Mouse (Mus musculus) MEL (cell line): ENCODE data around the gene Bcas3. TPM values are rescaled to one million over a fixed set of nuclear protein-coding genes. Genes with fewer than 3 reads are reported as not detected.

ENCODE experiments used
- DNase-seq: peaks from one replicate; pipeline ENCODE4 v3.0.0; 2011; ENCODE audit warnings: low read depth, low spot score
- H3K27ac ChIP-seq: 2 replicates; pipeline ENCODE4 v1.5.1; 2012; ENCODE audit warnings: low read depth, mild to moderate bottlenecking, control low read depth, low read length, moderate library complexity; ENCODE audit not compliant: control insufficient read depth
- H3K27me3 ChIP-seq, 2 experiments: fragments of 150-350 bp in 1 of 2; sonication (generic) in 1 of 2; 2 replicates each; pipeline ENCODE4 v1.6.1; 2012; ENCODE audit warnings: low read length in 2 of 2, mild to moderate bottlenecking in 2 of 2, improper control_type of control experiment in 1 of 2, moderate library complexity in 1 of 2; ENCODE audit not compliant: insufficient read depth in 2 of 2, control insufficient read depth in 1 of 2
- H3K36me3 ChIP-seq, 2 experiments: 2 replicates each; pipeline ENCODE4 v1.6.1; 2012 to 2014; ENCODE audit warnings: low read length in 2 of 2, improper control_type of control experiment in 1 of 2, inconsistent platforms in 1 of 2, mild to moderate bottlenecking in 1 of 2; ENCODE audit not compliant: insufficient read depth in 2 of 2, control insufficient read depth in 1 of 2
- H3K4me1 ChIP-seq, 2 experiments: fragments of 150-350 bp in 1 of 2; sonication (generic) in 1 of 2; 2 replicates each; pipeline ENCODE4 v1.6.1; 2012; ENCODE audit warnings: low read length in 2 of 2, improper control_type of control experiment in 1 of 2, mild to moderate bottlenecking in 1 of 2; ENCODE audit not compliant: insufficient read depth in 2 of 2, control insufficient read depth in 1 of 2
- H3K4me3 ChIP-seq, 2 experiments: fragments of 150-350 bp in 1 of 2; sonication (generic) in 1 of 2; 2 replicates each; pipeline ENCODE4 v1.5.1; 2012; ENCODE audit warnings: low read depth in 2 of 2, low read length in 2 of 2, mild to moderate bottlenecking in 2 of 2, moderate library complexity in 2 of 2, control low read depth in 1 of 2, improper control_type of control experiment in 1 of 2; ENCODE audit not compliant: control insufficient read depth in 1 of 2, insufficient read depth in 1 of 2
- H3K79me2 ChIP-seq: 2 replicates; pipeline ENCODE4 v1.6.1; 2012; ENCODE audit warnings: mild to moderate bottlenecking, low read length, moderate library complexity; ENCODE audit not compliant: control insufficient read depth, poor library complexity, insufficient read depth
- H3K9ac ChIP-seq: 2 replicates; pipeline ENCODE4 v1.6.1; 2012; ENCODE audit warnings: low read depth, mild to moderate bottlenecking, control low read depth, low read length, moderate library complexity; ENCODE audit not compliant: control insufficient read depth, poor library complexity, severe bottlenecking
- H3K9me3 ChIP-seq: fragments of 150-350 bp; sonication (generic); replicated peaks from 2 replicates; pipeline ENCODE4 v1.6.1; 2012; ENCODE audit warnings: mild to moderate bottlenecking, low read length, improper control_type of control experiment, moderate library complexity; ENCODE audit not compliant: insufficient read depth
- BHLHE40 ChIP-seq: IDR thresholded peaks from 2 replicates; pipeline ENCODE4 v1.6.1; 2012; ENCODE audit warnings: low read depth, mild to moderate bottlenecking, inconsistent platforms, low read length, improper control_type of control experiment, borderline replicate concordance
- CHD2 ChIP-seq: IDR thresholded peaks from 2 replicates; pipeline ENCODE4 v1.6.1; 2011; ENCODE audit warnings: low read length, improper control_type of control experiment
- CTCF ChIP-seq, 3 experiments: IDR thresholded peaks in 2 of 3; conservative IDR thresholded peaks in 1 of 3; 2 replicates each; pipeline ENCODE4 v1.5.1; 2011 to 2012; ENCODE audit warnings: low read length in 3 of 3, low read depth in 2 of 3, mild to moderate bottlenecking in 2 of 3, improper control_type of control experiment in 1 of 3, inconsistent platforms in 1 of 3, mixed read lengths in 1 of 3, moderate library complexity in 1 of 3; ENCODE audit not compliant: control insufficient read depth in 1 of 3, insufficient read depth in 1 of 3, poor library complexity in 1 of 3, severe bottlenecking in 1 of 3
- E2F4 ChIP-seq: IDR thresholded peaks from 2 replicates; pipeline ENCODE4 v1.6.1; 2011; ENCODE audit warnings: low read depth, low read length, improper control_type of control experiment, borderline replicate concordance
- ELF1 ChIP-seq: IDR thresholded peaks from 2 replicates; pipeline ENCODE4 v1.6.1; 2014; ENCODE audit warnings: low read depth, mild to moderate bottlenecking, inconsistent platforms, low read length, improper control_type of control experiment, moderate library complexity
- GABPA ChIP-seq: IDR thresholded peaks from 2 replicates; pipeline ENCODE4 v1.6.1; 2012; ENCODE audit warnings: low read depth, mild to moderate bottlenecking, inconsistent platforms, low read length, improper control_type of control experiment, moderate library complexity
- GATA1 ChIP-seq: IDR thresholded peaks from 2 replicates; pipeline ENCODE4 v1.6.1; 2011; ENCODE audit warnings: low read depth, low read length, improper control_type of control experiment
- HCFC1 ChIP-seq: IDR thresholded peaks from 2 replicates; pipeline ENCODE4 v1.6.1; 2012; ENCODE audit warnings: low read depth, mild to moderate bottlenecking, inconsistent platforms, low read length, improper control_type of control experiment, moderate library complexity
- JUND ChIP-seq: IDR thresholded peaks from 2 replicates; pipeline ENCODE4 v1.6.1; 2011; ENCODE audit warnings: low read depth, mild to moderate bottlenecking, improper control_type of control experiment, low read length
- KAT2A ChIP-seq: conservative IDR thresholded peaks from 2 replicates; pipeline ENCODE4 v1.6.1; 2012; ENCODE audit warnings: low read depth, low read length, improper control_type of control experiment, inconsistent platforms
- MAFK ChIP-seq: IDR thresholded peaks from 2 replicates; pipeline ENCODE4 v1.6.1; 2011; ENCODE audit warnings: low read depth, mild to moderate bottlenecking, low read length, improper control_type of control experiment, borderline replicate concordance
- MAZ ChIP-seq: IDR thresholded peaks from 2 replicates; pipeline ENCODE4 v1.6.1; 2012; ENCODE audit warnings: low read depth, mild to moderate bottlenecking, inconsistent platforms, low read length, improper control_type of control experiment
- MXI1 ChIP-seq: IDR thresholded peaks from 2 replicates; pipeline ENCODE4 v1.6.1; 2011; ENCODE audit warnings: mild to moderate bottlenecking, low read depth, low read length, improper control_type of control experiment
- MYC ChIP-seq: IDR thresholded peaks from 2 replicates; pipeline ENCODE4 v1.6.1; 2011; ENCODE audit warnings: low read depth, mild to moderate bottlenecking, low read length, improper control_type of control experiment, moderate library complexity
- NELFE ChIP-seq: IDR thresholded peaks from 2 replicates; pipeline ENCODE4 v1.6.1; 2011; ENCODE audit warnings: low read depth, low read length, improper control_type of control experiment
- NRF1 ChIP-seq: IDR thresholded peaks from 2 replicates; pipeline ENCODE4 v1.6.1; 2014; ENCODE audit warnings: low read depth, mild to moderate bottlenecking, inconsistent platforms, low read length, improper control_type of control experiment, moderate library complexity; ENCODE audit not compliant: poor library complexity, insufficient read depth, severe bottlenecking
- POLR2A ChIP-seq, 2 experiments: IDR thresholded peaks; 2 replicates each; pipeline ENCODE4 v1.6.1; 2011 to 2012; ENCODE audit warnings: low read length in 2 of 2, mild to moderate bottlenecking in 2 of 2, control low read depth in 1 of 2, improper control_type of control experiment in 1 of 2, low read depth in 1 of 2, moderate library complexity in 1 of 2; ENCODE audit not compliant: control insufficient read depth in 1 of 2, insufficient read depth in 1 of 2, poor library complexity in 1 of 2
- POLR2AphosphoS2 ChIP-seq: IDR thresholded peaks from 2 replicates; pipeline ENCODE4 v1.6.1; 2011; ENCODE audit warnings: low read length, improper control_type of control experiment
- RAD21 ChIP-seq: IDR thresholded peaks from 2 replicates; pipeline ENCODE4 v1.6.1; 2011; ENCODE audit warnings: mild to moderate bottlenecking, low read depth, low read length, improper control_type of control experiment
- RCOR1 ChIP-seq: IDR thresholded peaks from 2 replicates; pipeline ENCODE4 v1.6.1; 2012; ENCODE audit warnings: low read depth, mild to moderate bottlenecking, inconsistent platforms, low read length, improper control_type of control experiment
- SMC3 ChIP-seq: IDR thresholded peaks from 2 replicates; pipeline ENCODE4 v1.6.1; 2011; ENCODE audit warnings: low read depth, low read length, improper control_type of control experiment
- TAL1 ChIP-seq: IDR thresholded peaks from 2 replicates; pipeline ENCODE4 v1.6.1; 2012; ENCODE audit warnings: mild to moderate bottlenecking, inconsistent platforms, low read length, moderate library complexity, mixed read lengths
- TBP ChIP-seq: IDR thresholded peaks from 2 replicates; pipeline ENCODE4 v1.8.0; 2011; ENCODE audit warnings: low read depth, low read length, improper control_type of control experiment
- UBTF ChIP-seq: IDR thresholded peaks from 2 replicates; pipeline ENCODE4 v1.6.1; 2012; ENCODE audit warnings: low read depth, mild to moderate bottlenecking, inconsistent platforms, low read length, improper control_type of control experiment, moderate library complexity, borderline replicate concordance; ENCODE audit not compliant: insufficient read depth
- USF1 ChIP-seq: IDR thresholded peaks from 2 replicates; pipeline ENCODE4 v1.6.1; 2014; ENCODE audit warnings: low read depth, mild to moderate bottlenecking, inconsistent platforms, low read length, improper control_type of control experiment, moderate library complexity
- USF2 ChIP-seq, 2 experiments: IDR thresholded peaks; 2 replicates each; pipeline ENCODE4 v1.6.1; 2011 to 2012; ENCODE audit warnings: improper control_type of control experiment in 2 of 2, low read length in 2 of 2, borderline replicate concordance in 1 of 2, inconsistent platforms in 1 of 2, low read depth in 1 of 2, mild to moderate bottlenecking in 1 of 2; ENCODE audit not compliant: insufficient read depth in 1 of 2
- ZC3H11A ChIP-seq: IDR thresholded peaks from 2 replicates; pipeline ENCODE4 v1.6.1; 2012; ENCODE audit warnings: low read depth, mild to moderate bottlenecking, inconsistent platforms, low read length, improper control_type of control experiment
- ZMIZ1 ChIP-seq: IDR thresholded peaks from 2 replicates; pipeline ENCODE4 v1.6.1; 2012; ENCODE audit warnings: low read depth, mild to moderate bottlenecking, inconsistent platforms, low read length, improper control_type of control experiment, moderate library complexity
- ZNF384 ChIP-seq: IDR thresholded peaks from 2 replicates; pipeline ENCODE4 v1.6.1; 2012; ENCODE audit warnings: low read depth, mild to moderate bottlenecking, inconsistent platforms, low read length, improper control_type of control experiment
- polyA plus RNA-seq, 2 experiments: library from polyadenylated mRNA; stranded (reverse) in 1 of 2; unstranded in 1 of 2; fragments of >175 nt in 1 of 2; fragments of >200 nt in 1 of 2; gene quantifications; 2 replicates each; pipeline versions ENCODE4 v1.2.1 to v1.2.4; 2012; ENCODE audit warnings: low replicate concordance in 2 of 2, low read depth in 1 of 2; ENCODE audit not compliant: insufficient read length in 2 of 2, insufficient read depth in 1 of 2, missing spikeins in 1 of 2
- total RNA-seq: library from RNA; depleted of rRNA; stranded (reverse); fragments of 300-350 nt; gene quantifications from 2 replicates; pipeline ENCODE4 v1.2.3, GENCODE M21; 2012

Gene Bcas3
- total and polyA plus RNA-seq, 3 experiments = 8.6 to 14.7 TPM; not detected in 1

DNA sequence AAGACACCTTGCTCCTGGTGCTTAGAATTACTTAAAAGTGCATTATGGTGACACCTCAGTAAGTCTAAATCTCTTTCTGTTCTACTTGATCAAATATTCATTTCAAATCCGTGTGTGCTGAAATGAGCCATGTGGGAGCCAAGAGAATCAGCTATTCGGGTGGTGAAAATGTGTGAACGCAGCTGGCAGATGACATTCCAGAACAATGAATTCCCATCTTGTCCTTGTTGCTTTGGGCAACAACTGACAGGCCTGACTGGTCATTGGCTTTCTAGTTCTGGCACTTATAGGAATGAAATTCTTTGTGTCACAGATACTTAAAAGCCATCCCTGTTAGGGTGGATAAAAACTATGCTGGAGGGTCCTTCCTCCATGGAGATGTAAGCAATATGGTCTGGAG is 240.7 kb downstream of the Bcas3 start:
- Histone ChIP-seq H3K27me3 (no peaks in the 10 kb centered on the region), H3K4me1 (no peaks in the 10 kb centered on the region), H3K9me3 (no peaks in the 10 kb centered on the region), H3K27ac (no peak overlapping the region), H3K4me3 (no peak overlapping the region), H3K79me2 (no peaks in the 10 kb centered on the region), H3K9ac (no peak overlapping the region), H3K36me3 (no peaks in the 10 kb centered on the region; a peak in 1 of 4 replicates)
- TF ChIP-seq GATA1 = no peak
- no peak for TF ChIP-seq KAT2A
- TF ChIP-seq BHLHE40 = no peak
- TF ChIP-seq GABPA = no peak
- no peak for TF ChIP-seq ELF1
- TF ChIP-seq NELFE = no peak
- TF ChIP-seq SMC3 = no peak
- no peak for TF ChIP-seq ZC3H11A
- no peak for TF ChIP-seq ZMIZ1
- no peak for TF ChIP-seq CHD2
- TF ChIP-seq POLR2AphosphoS2 = no peak
- TF ChIP-seq NRF1 = no peak
- TF ChIP-seq RCOR1 = no peak
- no peak for TF ChIP-seq E2F4
- DNase-seq = no peak

DNA sequence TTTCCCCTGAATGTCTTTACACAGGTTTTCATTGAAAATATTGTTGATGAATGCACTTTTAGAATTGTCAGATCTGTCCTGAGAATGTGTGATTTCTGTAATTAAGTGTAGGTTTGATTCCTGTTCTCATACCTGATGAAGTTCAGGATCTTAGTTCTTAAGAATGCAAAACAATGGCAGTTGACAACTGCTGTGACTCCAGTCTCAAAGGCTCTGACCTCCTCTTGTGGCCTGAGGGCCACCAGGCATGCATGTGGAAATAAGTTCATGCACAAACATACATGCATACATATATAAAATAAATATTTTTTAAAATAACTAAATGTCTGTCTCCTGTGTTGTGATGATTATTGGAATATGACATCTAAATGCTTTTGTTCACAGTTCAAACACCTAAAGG is 246.3 kb downstream of the Bcas3 start:
- no peaks in the 10 kb centered on the region for H3K79me2 ChIP-seq
- TF ChIP-seq SMC3 = no peak
- peak; percentile 67; the same call in 1 of the 2 replicates for TF ChIP-seq ZMIZ1
- TF ChIP-seq RAD21 = no peak
- TF ChIP-seq USF1 = no peak
- no peak for TF ChIP-seq ZC3H11A
- no peak for TF ChIP-seq TBP
- no peak for TF ChIP-seq KAT2A
- TF ChIP-seq MAFK = no peak
- no peak for TF ChIP-seq MXI1
- TF ChIP-seq POLR2A (IDR thresholded peaks at IDR 0.05; ENCODE audit: control insufficient read depth in 1 of 2, insufficient read depth in 1 of 2, low read depth in 1 of 2, low read length in 2 of 2, poor library complexity in 1 of 2) = peak in 1 of 2 experiments; percentile 56; a peak in 1 of 4 replicates
- TF ChIP-seq MYC = no peak
- no peak for TF ChIP-seq CTCF (IDR thresholded peaks at IDR 0.05 in 2 of 3, conservative IDR thresholded peaks at IDR 0.05 in 1 of 3; ENCODE audit: control insufficient read depth in 1 of 3, insufficient read depth in 1 of 3, low read depth in 2 of 3, low read length in 3 of 3, poor library complexity in 1 of 3, severe bottlenecking in 1 of 3)
- TF ChIP-seq NELFE = peak; percentile 36; the same call in 1 of the 2 replicates
- TF ChIP-seq UBTF = no peak
- no peak for TF ChIP-seq BHLHE40
- TF ChIP-seq JUND = no peak
- no peak for TF ChIP-seq USF2 (IDR thresholded peaks at IDR 0.05; ENCODE audit: borderline replicate concordance in 1 of 2, insufficient read depth in 1 of 2, low read depth in 1 of 2, low read length in 2 of 2)
- no peak for TF ChIP-seq HCFC1
- no peak for TF ChIP-seq ZNF384
- no peak for TF ChIP-seq NRF1
- no peak for TF ChIP-seq TAL1
- TF ChIP-seq MAZ = no peak
- H3K27ac ChIP-seq = no peak overlapping the region
- H3K9ac ChIP-seq = no peak overlapping the region
- no peaks in the 10 kb centered on the region for H3K27me3 ChIP-seq
- H3K9me3 ChIP-seq = no peaks in the 10 kb centered on the region
- H3K4me1 ChIP-seq = peaks cover 0 to 3% of the 10 kb centered on the region in 2 experiments; a peak in 1 of 4 replicates
- 0 out of 4 replicates have a peak, but pooled peaks cover 0 to 2% of the 10 kb centered on the region in 2 experiments for H3K36me3 ChIP-seq
- DNase-seq = peak; percentile 23
- no peak overlapping the region for H3K4me3 ChIP-seq
